10 mouse cellular contexts compared by ENCODE assay signal in the genomic region with DNA sequence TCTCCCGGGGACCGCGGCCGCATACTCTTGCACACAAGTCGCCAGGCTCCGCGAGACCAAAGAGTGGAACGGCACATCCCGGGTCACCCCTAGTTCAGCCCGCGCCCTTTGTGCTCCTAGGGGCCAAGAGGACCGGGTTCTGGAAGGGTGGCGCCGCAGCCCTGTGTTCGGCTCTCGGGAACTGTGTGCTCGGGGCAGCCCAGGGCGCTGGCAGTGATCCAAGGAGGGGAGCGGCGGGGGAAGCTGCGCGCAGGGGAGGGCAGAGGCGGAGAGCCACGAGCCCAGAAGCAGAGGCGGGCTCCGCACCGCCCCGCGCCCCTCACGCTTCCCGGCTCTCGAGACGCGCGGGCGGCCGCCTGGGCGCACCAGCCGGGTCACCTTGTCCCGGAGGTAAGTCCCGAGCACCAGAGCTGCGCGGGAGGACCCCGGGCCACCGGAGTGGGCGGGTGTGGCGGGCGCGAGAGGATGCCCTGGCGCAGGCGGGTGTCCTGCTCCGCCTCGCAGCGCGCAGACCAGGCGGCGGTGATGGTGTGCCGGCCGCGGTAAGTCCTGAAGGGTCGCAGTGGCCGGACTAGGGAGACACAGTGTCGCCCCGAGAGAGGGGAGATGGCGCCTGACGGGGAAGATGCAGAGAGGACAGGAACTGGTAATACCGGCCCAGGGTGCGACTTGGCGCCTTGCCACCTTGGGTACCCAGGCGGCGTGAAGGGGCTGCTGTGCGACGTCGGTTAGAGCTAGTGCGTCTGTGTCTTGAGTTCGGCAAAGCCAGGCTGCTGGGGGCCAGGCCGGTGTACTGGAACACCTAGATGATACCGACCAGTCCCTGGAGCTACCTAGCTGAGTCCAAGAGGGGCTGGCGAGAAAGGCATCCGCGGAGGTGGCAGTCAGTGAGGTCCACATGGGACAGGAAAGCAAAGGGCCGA. TPM values are rescaled to one million over a fixed set of nuclear protein-coding genes. Genes with fewer than 3 reads are reported as not detected.
A peak's percentile ranks its signal among the peaks of the same experiment; 100 is the strongest.
DNase-seq lines count a peak whose midpoint lies in the region; ATAC-seq and TF ChIP-seq lines count a peak whose summit lies in the region.
"Had no signal": no experiment of that assay in that cellular context is flagged by ENCODE, and none has a peak within 500 bp of the region (broad histone marks: within the 10 kb centered on the region; RNA-seq: fewer than 3 reads in every experiment).

A gene (minus strand): TSS at position 678 of the 923 bp plus-strand sequence.

- peaks cover 24% of the 10 kb centered on the region for H3K27me3 ChIP-seq in kidney, postnatal 0 days (ENCODE audit: insufficient read depth, low read length)
- H3K27me3 ChIP-seq in liver, embryonic 13.5 days = peaks cover 43% of the 10 kb centered on the region

- H3K4me1 ChIP-seq in kidney, postnatal 0 days (replicated peaks; ENCODE audit: insufficient read depth, low read length) = no peaks in the 10 kb centered on the region
- no peaks in the 10 kb centered on the region for H3K4me1 ChIP-seq in liver, embryonic 13.5 days (replicated peaks)

- peak; percentile 43 for DNase-seq in layer of hippocampus, adult 11-12 months (ENCODE audit: low spot score)
- DNase-seq in layer of hippocampus, adult 9-10 months (ENCODE audit: low spot score) = no peak
- DNase-seq in cerebellum, postnatal 14 days = peak; percentile 79
- peak; percentile 42 to 47 for DNase-seq in frontal cortex, postnatal 14 days (ENCODE audit: low spot score in 2 of 2)
- peak; percentile 25 for DNase-seq in kidney, postnatal 0 days (ENCODE audit: low spot score)
- DNase-seq in liver, embryonic 13.5 days = no peak
- peak; percentile 29 for DNase-seq in retina, postnatal 7 days (ENCODE audit: low read depth, low spot score)

- H3K4me2 ChIP-seq in kidney, postnatal 0 days (ENCODE audit: low read length) = peak within 1 kb of the TSS; percentile 70
- peak within 1 kb of the TSS; percentile 47 for H3K4me2 ChIP-seq in liver, embryonic 13.5 days

- TF ChIP-seq CTCF in kidney, postnatal 0 days (IDR thresholded peaks at IDR 0.05; ENCODE audit: low read depth) = no peak

- peak within 1 kb of the TSS; percentile 43 for H3K4me3 ChIP-seq in kidney, postnatal 0 days (replicated peaks; ENCODE audit: low read depth, low read length)
- peak within 1 kb of the TSS; percentile 27 for H3K4me3 ChIP-seq in liver, embryonic 13.5 days (replicated peaks)

- 0 out of 2 replicates have a peak within 1 kb of the TSS, but pooled peaks have one; percentile 5 for H3K9ac ChIP-seq in kidney, postnatal 0 days (ENCODE audit: low read depth, low read length)
- no peak within 1 kb of the TSS for H3K9ac ChIP-seq in liver, embryonic 13.5 days

- no peaks in the 10 kb centered on the region for H3K36me3 ChIP-seq in kidney, postnatal 0 days (ENCODE audit: insufficient read depth, low read length)
- H3K36me3 ChIP-seq in liver, embryonic 13.5 days = no peaks in the 10 kb centered on the region

- H3K9me3 ChIP-seq in kidney, postnatal 0 days (replicated peaks; ENCODE audit: low read length) = no peaks in the 10 kb centered on the region
- no peaks in the 10 kb centered on the region for H3K9me3 ChIP-seq in liver, embryonic 13.5 days (replicated peaks)

- no peak within 1 kb of the TSS for H3K27ac ChIP-seq in kidney, postnatal 0 days
- no peak within 1 kb of the TSS for H3K27ac ChIP-seq in liver, embryonic 13.5 days

- under 1% methylated on average over 79 of the region's 82 CpGs for WGBS in kidney, postnatal 0 days
- 2% methylated on average over 78 of the region's 82 CpGs for WGBS in liver, embryonic 13.5 days (ENCODE audit: insufficient replicate concordance)

- ATAC-seq in kidney, postnatal 0 days (replicated peaks; ENCODE audit: low FRiP score, low read depth) = peak; percentile 69
- ATAC-seq in liver, embryonic 13.5 days (ENCODE audit: low read depth) = no peak
- ATAC-seq in megakaryocyte-erythroid progenitor cell, adult 5-6 weeks (replicated peaks; ENCODE audit: low FRiP score, low TSS enrichment, poor library complexity, severe bottlenecking) = no peak

RNA-seq across cellular contexts. Expression of the gene that starts here (rescaled TPM):
- not detected in 2 replicates for polyA plus RNA-seq in kidney, postnatal 0 days (2015; fragmentation: Nextera tagmentation; extraction: Ambion mirVana)
- polyA plus RNA-seq in liver, embryonic 13.5 days (2015; fragmentation: Nextera tagmentation; extraction: Ambion mirVana) = not detected in 2 replicates
- not detected in 2 replicates for total RNA-seq in megakaryocyte-erythroid progenitor cell, adult 5-6 weeks (2014; fragmentation: Nextera tagmentation)
- total RNA-seq in megakaryocyte-erythroid progenitor cell, adult 5-6 weeks (2017) = not detected in 2 replicates
- total RNA-seq: liver, adult 2 months; MEL had no signal
- polyA plus RNA-seq: liver, adult 2 months had no signal

Comparison
In these comparisons a context has a peak if more than half of its experiments do, and no peak if none do; other contexts are left out.
1. DNase-seq: peak in layer of hippocampus, adult 11-12 months (single experiment), cerebellum, postnatal 14 days (2 of 2), frontal cortex, postnatal 14 days (2 of 2) and retina, postnatal 7 days (single experiment); none in layer of hippocampus, adult 9-10 months (single experiment) and liver, embryonic 13.5 days (single experiment).
2. Peak in DNase-seq, ATAC-seq, H3K4me3 ChIP-seq, H3K9ac ChIP-seq and H3K4me2 ChIP-seq in kidney, postnatal 0 days; RNA of the gene not detected or under 1 TPM.